Mouse (Mus musculus) heart, adult 2 months (tissue): ENCODE results near the gene Med16.

Experiments
- CTCF ChIP-seq: fragments of 200-600 bp; IDR thresholded peaks from 2 replicates; pipeline ENCODE4 v1.8.1; 2022; ENCODE audit warnings: antibody characterized with exemption, mild to moderate bottlenecking, moderate library complexity
- EP300 ChIP-seq: fragments of 200-500 bp; IDR thresholded peaks from 2 replicates; pipeline ENCODE4 v1.6.1; 2011; ENCODE audit warnings: low read depth, low read length, control low read depth; ENCODE audit not compliant: insufficient read depth
- POLR2A ChIP-seq: fragments of 200-500 bp; IDR thresholded peaks from 2 replicates; pipeline ENCODE4 v1.6.1; 2011; ENCODE audit warnings: mild to moderate bottlenecking, low read depth, low read length, control low read depth; ENCODE audit not compliant: insufficient read depth

DNA sequence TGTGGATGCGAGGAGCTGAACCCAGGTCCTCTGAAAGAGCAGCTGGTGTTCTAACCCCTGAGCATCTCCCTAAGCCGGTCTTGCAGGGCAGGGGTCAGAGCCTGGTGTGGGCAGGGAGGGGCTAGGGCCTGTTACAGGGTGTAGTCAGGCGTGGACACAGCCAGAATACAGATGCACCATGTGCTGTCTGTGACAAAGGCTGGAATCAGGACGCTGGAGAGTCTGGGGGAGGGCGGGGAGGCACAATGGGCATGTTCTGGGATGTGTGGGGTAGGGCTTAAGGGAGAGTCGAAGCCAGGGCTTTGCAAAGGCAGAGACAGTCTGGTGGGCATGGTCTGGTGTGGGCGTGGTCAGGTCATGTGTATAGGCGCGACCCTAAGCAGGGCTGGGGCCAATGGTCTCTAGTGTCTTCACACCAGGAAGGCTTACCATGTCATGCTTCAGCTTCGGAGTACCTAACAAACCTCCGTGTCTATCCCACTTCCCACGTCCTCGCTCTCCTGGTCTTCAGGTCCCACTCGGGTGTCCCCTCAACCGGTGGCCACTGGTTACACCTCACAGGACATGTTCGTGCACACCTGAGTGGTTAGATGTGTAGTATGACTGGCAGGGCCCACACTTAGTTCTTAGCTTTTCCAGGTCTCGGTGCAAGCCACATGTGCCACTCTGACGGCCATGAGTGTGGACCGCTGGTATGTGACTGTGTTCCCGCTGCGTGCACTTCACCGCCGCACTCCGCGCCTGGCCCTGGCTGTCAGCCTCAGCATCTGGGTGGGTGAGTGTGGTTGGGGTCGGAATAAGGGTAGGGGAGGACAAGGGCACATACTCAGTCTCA is 11.6 kb upstream of the Med16 start:
- TF ChIP-seq POLR2A (no peak), CTCF (no peak), EP300 (no peak)
